Mouse (Mus musculus) CD4-positive naive resting alpha-beta T cell, adult 57 days (primary cell): Measurements from ENCODE around the gene Ppp1r32. TPM values are rescaled to one million over a fixed set of nuclear protein-coding genes. Genes with fewer than 3 reads are reported as not detected.

Experiments used
- total RNA-seq: library from RNA; stranded (reverse); gene quantifications from one replicate; pipeline ENCODE4 v1.2.4, GENCODE M21; 2023

The Ppp1r32 gene
- 4.2 TPM for total RNA-seq

GRCm38 (mm10) chr19:10482703-10483102 lies at the start of gene Ppp1r32:
Gene Ppp1r32 (minus strand): TSS chr19:10482928.

GRCm38 (mm10) chr19:10525910-10526309 lies 43.2 kb upstream of the Ppp1r32 start, which contains the start of gene Sdhaf2:
Gene Sdhaf2 (minus strand): TSS chr19:10526142.

GRCm38 (mm10) chr19:10525106-10525901 lies 42.6 kb upstream of the Ppp1r32 start, which contains the start of gene Cpsf7:
Gene Cpsf7 (plus strand): TSS chr19:10525266.

GRCm38 (mm10) chr19:10456752-10457483 lies 25.8 kb downstream of the Ppp1r32 start, which contains the start of gene Lrrc10b:
Gene Lrrc10b (minus strand): TSS chr19:10457473.

Other genes with a start within 250 kb of the Ppp1r32 start
- 1.6 TPM for gene Myrf, start 242.2 kb downstream of the Ppp1r32 start, total RNA-seq
- not detected for gene Dagla, start 178.1 kb downstream of the Ppp1r32 start, total RNA-seq
- gene Syt7, start 93.8 kb downstream of the Ppp1r32 start, total RNA-seq = not detected
- not detected for gene Lrrc10b, start 25.5 kb downstream of the Ppp1r32 start, total RNA-seq
- 132 TPM for gene Cpsf7, start 42.3 kb upstream of the Ppp1r32 start, total RNA-seq
- 44.8 TPM for gene Sdhaf2, start 43.2 kb upstream of the Ppp1r32 start, total RNA-seq
- gene Tmem216, start 73.3 kb upstream of the Ppp1r32 start, total RNA-seq = 6.9 TPM
- gene Cyb561a3, start 94.2 kb upstream of the Ppp1r32 start, total RNA-seq = 20.5 TPM
- gene Tmem138, start 94.4 kb upstream of the Ppp1r32 start, total RNA-seq = 8.3 TPM
- gene Ddb1, start 122.4 kb upstream of the Ppp1r32 start, total RNA-seq = 225 TPM
- gene Tkfc, start 122.7 kb upstream of the Ppp1r32 start, total RNA-seq = 9.8 TPM
- 11.3 TPM for gene Vwce, start 151.3 kb upstream of the Ppp1r32 start, total RNA-seq
- gene Pga5, start 195.1 kb upstream of the Ppp1r32 start, total RNA-seq = not detected
- gene Vps37c, start 205.8 kb upstream of the Ppp1r32 start, total RNA-seq = 24.4 TPM